Mouse (Mus musculus): ENCODE measurements around the gene App.

DNA sequence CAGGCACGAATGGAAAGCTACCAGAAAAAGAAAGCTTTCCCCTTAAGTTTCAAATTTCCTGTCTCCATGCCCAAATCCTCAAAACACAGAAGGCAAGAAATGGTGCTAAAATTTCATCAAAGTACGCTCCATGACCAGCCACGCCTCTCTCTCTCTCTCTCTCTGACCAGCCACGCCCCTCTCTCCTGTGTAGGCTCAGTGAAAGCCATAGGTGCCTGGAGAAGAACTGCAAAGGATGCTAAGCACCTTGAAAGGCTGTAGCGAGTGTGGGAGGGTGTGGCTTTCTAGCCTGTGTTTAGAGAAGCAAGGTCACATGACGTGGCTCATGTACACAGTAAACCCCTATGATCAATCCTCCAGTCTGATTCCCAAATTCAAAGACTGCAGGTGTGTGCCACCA, 126.3 kb downstream of the App start:
- no peak for TF ChIP-seq CTCF (IDR thresholded peaks at IDR 0.05; ENCODE audit: control insufficient read depth, insufficient read depth, insufficient read length)
- TF ChIP-seq MYOG (IDR thresholded peaks at IDR 0.05; ENCODE audit: control insufficient read depth, extremely low read depth, insufficient read length) = no peak
- no peak for TF ChIP-seq FOSL1 (IDR thresholded peaks at IDR 0.05; ENCODE audit: insufficient read depth, low read length, poor library complexity, severe bottlenecking)

Data from C2C12 (cell line).